Mouse (Mus musculus): Measurements from ENCODE around the gene Armc3. TPM values are rescaled to one million over a fixed set of nuclear protein-coding genes. Genes with fewer than 3 reads are reported as not detected.

Gene Armc3
- polyA plus RNA-seq, 1 experiment from 2014 or later = 1.6 TPM

- ATAC-seq (ENCODE audit: low FRiP score, low TSS enrichment) = no peak
Observed at GRCm38 (mm10) chr2:19200112-19200511, 1.0 kb downstream of the Armc3 start.

GRCm38 (mm10) chr2:19201682-19202081 is 2.6 kb downstream of the Armc3 start:
- Histone ChIP-seq H3K4me1 (ENCODE audit: control insufficient read depth, insufficient read depth, low read length) (peaks cover 4% of the 10 kb centered on the region), H3K9me3 (ENCODE audit: control insufficient read depth, low read length) (no peaks in the 10 kb centered on the region), H3K36me3 (ENCODE audit: control insufficient read depth, insufficient read depth, low read length) (no peaks in the 10 kb centered on the region), H3K4me3 (replicated peaks; ENCODE audit: low read depth, low read length) (no peak overlapping the region), H3K9ac (replicated peaks; ENCODE audit: low read length) (no peak overlapping the region), H3K27ac (replicated peaks; ENCODE audit: low read depth, low read length) (no peak overlapping the region), H3K27me3 (ENCODE audit: control insufficient read depth, insufficient read depth, low read length) (no peaks in the 10 kb centered on the region), H3K4me2 (ENCODE audit: low read length) (no peak overlapping the region)
- ATAC-seq (ENCODE audit: low FRiP score, low TSS enrichment) (no peak), DNase-seq (no peak)
- WGBS = 83% methylated on average over 2 of the region's 2 CpGs

More at GRCm38 (mm10) chr2:19200112-19200511, 1.0 kb downstream of the Armc3 start:
- Histone ChIP-seq H3K27ac (replicated peaks; ENCODE audit: low read depth, low read length) (no peak overlapping the region), H3K4me1 (ENCODE audit: control insufficient read depth, insufficient read depth, low read length) (peaks cover 4% of the 10 kb centered on the region), H3K36me3 (ENCODE audit: control insufficient read depth, insufficient read depth, low read length) (no peaks in the 10 kb centered on the region), H3K9me3 (ENCODE audit: control insufficient read depth, low read length) (no peaks in the 10 kb centered on the region), H3K9ac (replicated peaks; ENCODE audit: low read length) (no peak overlapping the region), H3K4me3 (replicated peaks; ENCODE audit: low read depth, low read length) (no peak overlapping the region), H3K4me2 (ENCODE audit: low read length) (no peak overlapping the region), H3K27me3 (ENCODE audit: control insufficient read depth, insufficient read depth, low read length) (no peaks in the 10 kb centered on the region)
- no peak for DNase-seq
- 88% methylated on average over 1 of the region's 1 CpGs for WGBS

DNA sequence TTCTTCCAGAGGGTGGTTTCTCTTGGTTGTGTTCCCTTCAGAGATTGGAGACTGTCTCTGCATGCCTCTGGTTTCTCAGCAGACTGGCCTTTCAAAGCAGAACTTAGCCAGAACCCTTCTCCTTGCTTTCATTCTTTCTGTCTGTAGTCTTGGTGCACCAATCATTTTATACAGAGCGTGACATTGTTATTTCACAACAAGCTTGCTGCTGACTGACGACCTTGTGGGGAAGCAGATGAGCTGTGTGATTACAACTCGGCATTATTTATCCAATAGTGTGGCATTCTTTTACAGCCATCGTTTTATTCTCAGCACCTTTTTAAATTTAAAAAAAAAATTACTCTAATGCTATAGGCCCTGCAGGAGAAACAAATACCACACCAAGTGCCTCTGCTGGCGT is 35.2 kb downstream of the Armc3 start:
- ATAC-seq (ENCODE audit: low FRiP score, low TSS enrichment) (no peak), DNase-seq (no peak)
- Histone ChIP-seq H3K27ac (replicated peaks; ENCODE audit: low read depth, low read length) (no peak overlapping the region), H3K9ac (replicated peaks; ENCODE audit: low read length) (no peak overlapping the region), H3K4me3 (replicated peaks; ENCODE audit: low read depth, low read length) (no peak overlapping the region), H3K9me3 (ENCODE audit: control insufficient read depth, low read length) (0 out of 2 replicates have a peak, but pooled peaks cover 8% of the 10 kb centered on the region), H3K36me3 (ENCODE audit: control insufficient read depth, insufficient read depth, low read length) (no peaks in the 10 kb centered on the region), H3K4me2 (ENCODE audit: low read length) (no peak overlapping the region), H3K4me1 (ENCODE audit: control insufficient read depth, insufficient read depth, low read length) (no peaks in the 10 kb centered on the region), H3K27me3 (ENCODE audit: control insufficient read depth, insufficient read depth, low read length) (no peaks in the 10 kb centered on the region)
- WGBS = 87% methylated on average over 5 of the region's 5 CpGs

- DNase-seq (no peak), ATAC-seq (ENCODE audit: low FRiP score, low TSS enrichment) (no peak)
- no peaks in the 10 kb centered on the region for H3K4me1 ChIP-seq (ENCODE audit: control insufficient read depth, insufficient read depth, low read length)
- no peak overlapping the region for H3K27ac ChIP-seq (replicated peaks; ENCODE audit: low read depth, low read length)
- H3K4me2 ChIP-seq (ENCODE audit: low read length) = no peak overlapping the region
- H3K4me3 ChIP-seq (replicated peaks; ENCODE audit: low read depth, low read length) = no peak overlapping the region
- H3K27me3 ChIP-seq (ENCODE audit: control insufficient read depth, insufficient read depth, low read length) = no peaks in the 10 kb centered on the region
- no peak overlapping the region for H3K9ac ChIP-seq (replicated peaks; ENCODE audit: low read length)
- H3K9me3 ChIP-seq (ENCODE audit: control insufficient read depth, low read length) = 0 out of 2 replicates have a peak, but pooled peaks cover 8% of the 10 kb centered on the region
- no peaks in the 10 kb centered on the region for H3K36me3 ChIP-seq (ENCODE audit: control insufficient read depth, insufficient read depth, low read length)
- 90% methylated on average over 2 of the region's 2 CpGs for WGBS
Observed at GRCm38 (mm10) chr2:19235193-19235592, 36.1 kb downstream of the Armc3 start.

DNA sequence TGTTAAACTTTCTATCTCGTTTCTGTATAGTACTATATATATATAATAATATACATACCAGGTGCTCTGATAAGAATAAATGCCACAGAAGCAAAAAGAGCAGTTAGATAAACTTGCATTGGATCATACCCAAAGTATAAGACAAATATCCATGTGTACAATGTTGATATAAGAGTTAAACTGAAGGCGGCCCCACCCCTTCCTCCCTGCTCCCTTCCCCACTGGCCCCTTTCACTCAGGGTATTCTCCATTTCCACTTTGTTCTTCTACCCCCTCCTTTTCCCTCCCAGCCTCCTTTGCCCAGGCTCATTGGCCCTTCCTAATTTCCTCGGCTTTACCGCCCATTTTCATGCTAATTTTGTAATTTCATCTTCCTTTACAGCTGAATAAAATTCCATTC is 36.5 kb downstream of the Armc3 start:
- Histone ChIP-seq H3K4me3 (replicated peaks; ENCODE audit: low read depth, low read length) (no peak overlapping the region), H3K4me1 (ENCODE audit: control insufficient read depth, insufficient read depth, low read length) (no peaks in the 10 kb centered on the region), H3K27me3 (ENCODE audit: control insufficient read depth, insufficient read depth, low read length) (no peaks in the 10 kb centered on the region), H3K4me2 (ENCODE audit: low read length) (no peak overlapping the region), H3K36me3 (ENCODE audit: control insufficient read depth, insufficient read depth, low read length) (no peaks in the 10 kb centered on the region), H3K27ac (replicated peaks; ENCODE audit: low read depth, low read length) (no peak overlapping the region), H3K9me3 (ENCODE audit: control insufficient read depth, low read length) (0 out of 2 replicates have a peak, but pooled peaks cover 8% of the 10 kb centered on the region), H3K9ac (replicated peaks; ENCODE audit: low read length) (no peak overlapping the region)
- ATAC-seq (ENCODE audit: low FRiP score, low TSS enrichment) = no peak
- 54% methylated on average over 4 of the region's 4 CpGs for WGBS
- no peak for DNase-seq

- H3K4me2 ChIP-seq (ENCODE audit: low read length) = no peak overlapping the region
- 66% methylated on average over 2 of the region's 2 CpGs for WGBS
- no peaks in the 10 kb centered on the region for H3K36me3 ChIP-seq (ENCODE audit: control insufficient read depth, insufficient read depth, low read length)
- H3K9me3 ChIP-seq (ENCODE audit: control insufficient read depth, low read length) = no peaks in the 10 kb centered on the region
- no peaks in the 10 kb centered on the region for H3K27me3 ChIP-seq (ENCODE audit: control insufficient read depth, insufficient read depth, low read length)
- no peak overlapping the region for H3K4me3 ChIP-seq (replicated peaks; ENCODE audit: low read depth, low read length)
- no peak overlapping the region for H3K9ac ChIP-seq (replicated peaks; ENCODE audit: low read length)
- DNase-seq = no peak
- H3K27ac ChIP-seq (replicated peaks; ENCODE audit: low read depth, low read length) = no peak overlapping the region
- no peaks in the 10 kb centered on the region for H3K4me1 ChIP-seq (ENCODE audit: control insufficient read depth, insufficient read depth, low read length)
- ATAC-seq (ENCODE audit: low FRiP score, low TSS enrichment) = no peak
Observed at GRCm38 (mm10) chr2:19238771-19239170, 39.7 kb downstream of the Armc3 start.

GRCm38 (mm10) chr2:19249611-19250010 is 50.5 kb downstream of the Armc3 start:
- DNase-seq = no peak
- H3K4me3 ChIP-seq (replicated peaks; ENCODE audit: low read depth, low read length) = no peak overlapping the region
- 87% methylated on average over 11 of the region's 11 CpGs for WGBS

DNA sequence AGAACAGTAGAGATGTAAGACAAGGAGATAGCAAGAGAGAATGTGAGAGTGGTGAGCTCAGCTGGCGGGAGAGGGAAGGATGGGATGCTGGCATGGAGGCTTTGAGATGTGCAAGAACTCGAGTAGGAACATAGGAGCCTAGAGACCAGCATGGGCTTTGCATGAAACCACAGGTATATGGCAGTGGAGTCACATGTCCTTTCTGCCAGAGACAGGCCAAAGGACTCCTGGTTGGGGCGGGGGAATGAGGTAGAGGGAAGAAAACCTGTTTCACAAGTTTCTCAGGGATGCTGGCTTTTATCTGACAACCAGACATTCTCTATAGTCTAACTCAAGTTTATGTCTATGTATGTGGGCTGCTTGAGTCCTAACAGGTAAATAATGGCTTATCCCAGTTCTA is 55.9 kb downstream of the Armc3 start:
- Histone ChIP-seq H3K4me2 (ENCODE audit: low read length) (no peak overlapping the region), H3K4me1 (ENCODE audit: control insufficient read depth, insufficient read depth, low read length) (no peaks in the 10 kb centered on the region), H3K9me3 (ENCODE audit: control insufficient read depth, low read length) (no peaks in the 10 kb centered on the region; the same call in 1 of the 2 replicates), H3K4me3 (replicated peaks; ENCODE audit: low read depth, low read length) (no peak overlapping the region), H3K27ac (replicated peaks; ENCODE audit: low read depth, low read length) (no peak overlapping the region), H3K9ac (replicated peaks; ENCODE audit: low read length) (no peak overlapping the region), H3K27me3 (ENCODE audit: control insufficient read depth, insufficient read depth, low read length) (no peaks in the 10 kb centered on the region), H3K36me3 (ENCODE audit: control insufficient read depth, insufficient read depth, low read length) (no peaks in the 10 kb centered on the region)
- ATAC-seq (ENCODE audit: low FRiP score, low TSS enrichment) = no peak
- DNase-seq = no peak
- 74% methylated on average over 3 of the region's 3 CpGs for WGBS

More at GRCm38 (mm10) chr2:19249611-19250010, 50.5 kb downstream of the Armc3 start:
- Histone ChIP-seq H3K27me3 (ENCODE audit: control insufficient read depth, insufficient read depth, low read length) (no peaks in the 10 kb centered on the region), H3K36me3 (ENCODE audit: control insufficient read depth, insufficient read depth, low read length) (no peaks in the 10 kb centered on the region), H3K4me1 (ENCODE audit: control insufficient read depth, insufficient read depth, low read length) (no peaks in the 10 kb centered on the region), H3K27ac (replicated peaks; ENCODE audit: low read depth, low read length) (no peak overlapping the region), H3K9me3 (ENCODE audit: control insufficient read depth, low read length) (no peaks in the 10 kb centered on the region; the same call in 1 of the 2 replicates), H3K9ac (replicated peaks; ENCODE audit: low read length) (no peak overlapping the region), H3K4me2 (ENCODE audit: low read length) (no peak overlapping the region)
- ATAC-seq (ENCODE audit: low FRiP score, low TSS enrichment) = no peak

- H3K9me3 ChIP-seq (ENCODE audit: control insufficient read depth, low read length) = no peaks in the 10 kb centered on the region; the same call in 1 of the 2 replicates
- no peaks in the 10 kb centered on the region for H3K36me3 ChIP-seq (ENCODE audit: control insufficient read depth, insufficient read depth, low read length)
- ATAC-seq (ENCODE audit: low FRiP score, low TSS enrichment) = no peak
Observed at GRCm38 (mm10) chr2:19257255-19257654, 58.2 kb downstream of the Armc3 start.

More at GRCm38 (mm10) chr2:19257255-19257654, 58.2 kb downstream of the Armc3 start:
- no peaks in the 10 kb centered on the region for H3K27me3 ChIP-seq (ENCODE audit: control insufficient read depth, insufficient read depth, low read length)
- no peak for DNase-seq
- H3K9ac ChIP-seq (replicated peaks; ENCODE audit: low read length) = no peak overlapping the region
- no peaks in the 10 kb centered on the region for H3K4me1 ChIP-seq (ENCODE audit: control insufficient read depth, insufficient read depth, low read length)
- H3K4me2 ChIP-seq (ENCODE audit: low read length) = no peak overlapping the region
- no peak overlapping the region for H3K27ac ChIP-seq (replicated peaks; ENCODE audit: low read depth, low read length)
- no peak overlapping the region for H3K4me3 ChIP-seq (replicated peaks; ENCODE audit: low read depth, low read length)
